Mouse (Mus musculus) embryonic fibroblast, embryonic 13.5 days (primary cell): Measurements from ENCODE around the gene Rpia.
A peak's percentile ranks its signal among the peaks of the same experiment; 100 is the strongest.

Source experiments
- CTCF ChIP-seq: IDR thresholded peaks from 2 replicates; pipeline ENCODE4 v1.5.1; 2011; ENCODE audit warnings: mild to moderate bottlenecking, control low read depth, low read length, moderate library complexity, borderline replicate concordance; ENCODE audit not compliant: insufficient read depth
- POLR2A ChIP-seq: IDR thresholded peaks from 2 replicates; pipeline ENCODE4 v1.6.1; 2011; ENCODE audit warnings: low read depth, mild to moderate bottlenecking, control low read depth, low read length, moderate library complexity

DNA sequence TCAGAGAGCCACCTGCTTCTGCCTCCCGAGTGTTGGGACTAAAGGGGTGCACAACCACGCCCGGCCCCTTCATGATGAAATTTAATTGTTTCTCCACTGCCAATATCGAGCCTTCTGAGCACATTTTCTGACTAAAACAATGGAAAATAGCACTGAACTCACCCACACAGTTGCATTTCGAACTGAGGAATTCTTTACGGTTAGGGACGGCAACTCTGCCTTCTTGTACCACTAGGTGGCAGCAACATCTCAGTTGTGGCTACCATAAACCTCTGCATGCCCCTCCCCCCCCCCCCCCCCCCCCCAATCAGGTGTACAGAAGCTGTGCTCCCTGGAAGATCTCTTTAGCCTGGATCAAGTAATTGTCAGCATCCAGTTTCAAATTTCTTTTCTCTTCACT lies 13.2 kb upstream of the Rpia start:
- TF ChIP-seq CTCF (peak; percentile 65; the same call in 1 of the 2 replicates), POLR2A (no peak)
